Mouse (Mus musculus) c-Kit-positive CD71-negative TER-119-negative erythroid progenitor cells, embryonic 14.5 days (primary cell): ENCODE measurements around the gene Mmp28.

ENCODE experiments used
- DNase-seq: peaks from one replicate; pipeline ENCODE4 v3.0.0-alpha.2; 2013; ENCODE audit warnings: low read depth

Mmp28 gene

GRCm38 (mm10) chr11:83406391-83406790, 56.5 kb downstream of the Mmp28 start:
- DNase-seq: no peak

- DNase-seq: no peak
Measured at GRCm38 (mm10) chr11:83403787-83404186, 59.1 kb downstream of the Mmp28 start.

GRCm38 (mm10) chr11:83398724-83399123, 64.1 kb downstream of the Mmp28 start:
- no peak for DNase-seq

- DNase-seq: no peak
Measured at GRCm38 (mm10) chr11:83397626-83398025, 65.2 kb downstream of the Mmp28 start.

GRCm38 (mm10) chr11:83394802-83395439, 68.0 kb downstream of the Mmp28 start:
- DNase-seq: no peak

- no peak for DNase-seq
Measured at GRCm38 (mm10) chr11:83393062-83393461, 69.8 kb downstream of the Mmp28 start.
